Mouse (Mus musculus) lung, postnatal 10 days (tissue): Measurements from ENCODE around the gene Eef1g.

Experiments used
- DNase-seq: peaks from one replicate; pipeline ENCODE4 v3.0.0; 2021

Eef1g gene

GRCm38 (mm10) chr19:8966590-8967372 lies at the start of gene Eef1g:
Gene Eef1g, plus strand, starts transcription at chr19:8967041.
- peak; percentile 100 for DNase-seq

- no peak for DNase-seq
These were observed 47.8 kb upstream of the Eef1g start for GRCm38 (mm10) chr19:8919000-8919399.

GRCm38 (mm10) chr19:8919684-8920072 lies 47.2 kb upstream of the Eef1g start:
- DNase-seq, result no peak

- DNase-seq, result peak; percentile 98
These were observed 46.6 kb upstream of the Eef1g start, which contains the start of gene B3gat3 for GRCm38 (mm10) chr19:8920073-8920736. Gene B3gat3, plus strand, starts transcription at chr19:8920374.

GRCm38 (mm10) chr19:8920836-8921291 lies 46.0 kb upstream of the Eef1g start:
- no peak for DNase-seq

- DNase-seq, result no peak
These were observed 45.1 kb upstream of the Eef1g start for GRCm38 (mm10) chr19:8921741-8922140.

- DNase-seq, result no peak
These were observed 40.1 kb upstream of the Eef1g start for GRCm38 (mm10) chr19:8926766-8927165.

- no peak for DNase-seq
These were observed 38.8 kb upstream of the Eef1g start for GRCm38 (mm10) chr19:8927891-8928525.

- no peak for DNase-seq
These were observed 38.1 kb upstream of the Eef1g start for GRCm38 (mm10) chr19:8928689-8929223.

GRCm38 (mm10) chr19:8929224-8930088 lies 37.4 kb upstream of the Eef1g start, which contains the start of the genes Rom1 and Eml3:
Gene Rom1, minus strand, starts transcription at chr19:8929356.
Gene Eml3, plus strand, starts transcription at chr19:8929552.
- peak; percentile 96 for DNase-seq

GRCm38 (mm10) chr19:8930117-8930516 lies 36.7 kb upstream of the Eef1g start:
- no peak for DNase-seq

- no peak for DNase-seq
These were observed 36.1 kb upstream of the Eef1g start for GRCm38 (mm10) chr19:8930771-8931170.

GRCm38 (mm10) chr19:8936736-8937135 lies 30.1 kb upstream of the Eef1g start:
- DNase-seq, result no peak

- no peak for DNase-seq
These were observed 26.2 kb upstream of the Eef1g start for GRCm38 (mm10) chr19:8940526-8941133.

GRCm38 (mm10) chr19:8941136-8941514 lies 25.7 kb upstream of the Eef1g start:
- DNase-seq, result no peak

- DNase-seq, result peak; percentile 98
These were observed 25.2 kb upstream of the Eef1g start, which contains the start of gene Mta2 for GRCm38 (mm10) chr19:8941515-8942217. Gene Mta2, plus strand, starts transcription at chr19:8941875.

GRCm38 (mm10) chr19:8942276-8942964 lies 24.4 kb upstream of the Eef1g start:
- DNase-seq, result peak; percentile 61

- no peak for DNase-seq
These were observed 23.8 kb upstream of the Eef1g start for GRCm38 (mm10) chr19:8943047-8943446.

- DNase-seq, result no peak
These were observed 22.8 kb upstream of the Eef1g start for GRCm38 (mm10) chr19:8944062-8944461.

GRCm38 (mm10) chr19:8944750-8945149 lies 22.1 kb upstream of the Eef1g start:
- DNase-seq, result peak; percentile 94
